Mouse (Mus musculus) hindbrain, embryonic 10.5 days (tissue): ENCODE results near the gene Klhl30. TPM values are rescaled to one million over a fixed set of nuclear protein-coding genes. Genes with fewer than 3 reads are reported as not detected.

Experiments used
- DNase-seq: peaks from one replicate; pipeline ENCODE4 v3.0.0-alpha.2; 2017; ENCODE audit warnings: low spot score
- H3K27ac ChIP-seq: fragments of 300-500 bp; sonication (generic); 2 replicates; pipeline ENCODE4 v1.5.1; 2016; ENCODE audit warnings: mild to moderate bottlenecking, moderate library complexity
- H3K27me3 ChIP-seq: fragments of 300-500 bp; sonication (generic); 2 replicates; pipeline ENCODE4 v1.6.1; 2016; ENCODE audit warnings: mild to moderate bottlenecking; ENCODE audit not compliant: poor library complexity, insufficient read depth, severe bottlenecking
- H3K36me3 ChIP-seq: fragments of 300-500 bp; sonication (generic); 2 replicates; pipeline ENCODE4 v1.6.1; 2016; ENCODE audit warnings: mild to moderate bottlenecking, moderate library complexity
- H3K4me1 ChIP-seq: fragments of 300-500 bp; sonication (generic); replicated peaks from 2 replicates; pipeline ENCODE4 v1.6.1; 2016; ENCODE audit warnings: mild to moderate bottlenecking
- H3K4me3 ChIP-seq: fragments of 300-500 bp; sonication (generic); 2 replicates; pipeline ENCODE4 v1.5.1; 2016; ENCODE audit warnings: mild to moderate bottlenecking, moderate library complexity
- H3K9me3 ChIP-seq: fragments of 300-500 bp; sonication (generic); 2 replicates; pipeline ENCODE4 v1.6.1; 2016; ENCODE audit warnings: mild to moderate bottlenecking, moderate library complexity
- WGBS: fragments of 180-500 bp; shearing (Covaris S2); methylation state at CpG from one replicate; pipeline ENCODE4 v1.1.7; 2016; 5-methylcytosine and 5-hydroxymethylcytosine counted together
- polyA plus RNA-seq: library from polyadenylated mRNA; unstranded; fragments of >200 nt; fragmentation: Nextera tagmentation; extraction: Ambion mirVana; gene quantifications from 2 replicates; pipeline ENCODE4 v1.2.1, GENCODE M21; 2016

Klhl30 gene
- polyA plus RNA-seq, 1 experiment from 2014 or later, result 0.35 TPM

DNA sequence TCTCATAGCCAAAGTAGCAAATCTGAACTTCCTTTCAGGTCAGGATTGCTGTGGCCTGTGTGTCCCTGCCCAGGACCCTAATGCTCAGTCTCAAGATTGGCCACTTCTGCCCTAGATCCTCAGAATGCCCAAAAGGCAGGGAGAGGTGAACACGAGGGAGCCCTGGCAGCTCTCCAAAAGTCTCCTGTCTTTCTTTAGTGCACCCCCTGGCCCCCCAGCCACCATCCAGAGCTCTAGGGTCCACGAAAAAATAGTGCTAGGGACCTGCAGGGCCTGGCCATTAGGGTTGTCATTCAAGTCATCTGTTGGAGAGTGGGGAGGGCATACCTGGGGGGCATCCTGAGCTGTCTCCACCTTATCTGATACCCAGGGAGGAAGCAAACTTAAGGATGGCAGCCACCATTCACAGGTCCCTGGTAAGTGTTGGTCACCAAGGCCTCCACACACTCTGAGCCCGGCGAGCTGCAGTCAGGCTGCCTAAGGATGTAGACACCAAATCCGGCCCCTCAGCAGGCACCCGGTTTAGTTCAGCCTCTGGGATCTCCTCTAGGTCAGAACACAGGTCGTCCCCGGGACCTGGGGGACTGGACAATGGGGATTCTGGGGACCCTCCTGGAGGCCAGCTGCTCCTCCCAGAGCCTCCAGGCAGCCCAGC lies 60.9 kb downstream of the Klhl30 start:
- DNase-seq, result no peak
- WGBS, result 61% methylated on average over 8 of the region's 8 CpGs
- peak overlapping the region; percentile 96 for H3K27ac ChIP-seq
- peaks cover 6% of the 10 kb centered on the region for H3K27me3 ChIP-seq
- H3K9me3 ChIP-seq, result no peaks in the 10 kb centered on the region
- H3K4me1 ChIP-seq, result peaks cover 62% of the 10 kb centered on the region
- peak overlapping the region; percentile 78 for H3K4me3 ChIP-seq
- H3K36me3 ChIP-seq, result peaks cover 19% of the 10 kb centered on the region

Other genes starting within 250 kb of the Klhl30 start
- gene Rbm44, start 205.9 kb upstream of the Klhl30 start, polyA plus RNA-seq, result 0.57 and 0.58 TPM in 2 replicates
- gene Ramp1, start 171.2 kb upstream of the Klhl30 start, polyA plus RNA-seq, result 0.51 and 0.81 TPM in 2 replicates
- 86.2 and 87.1 TPM in 2 replicates for gene Ube2f, start 100.7 kb upstream of the Klhl30 start, polyA plus RNA-seq
- gene Scly, start 52.7 kb upstream of the Klhl30 start, polyA plus RNA-seq, result 17.9 and 19.1 TPM in 2 replicates
- 0.05 TPM in 1 of 2 replicates, not detected in the other for gene Espnl, start 28.9 kb upstream of the Klhl30 start, polyA plus RNA-seq
- 0.85 and 1.7 TPM in 2 replicates for gene Erfe, start 15.4 kb downstream of the Klhl30 start, polyA plus RNA-seq
- gene Ilkap, start 47.8 kb downstream of the Klhl30 start, polyA plus RNA-seq, result 165 and 173 TPM in 2 replicates
- gene Hes6, start 63.0 kb downstream of the Klhl30 start, polyA plus RNA-seq, result 285 and 401 TPM in 2 replicates
- gene Per2, start 108.3 kb downstream of the Klhl30 start, polyA plus RNA-seq, result 1.9 and 2.4 TPM in 2 replicates
- gene Traf3ip1, start 143.6 kb downstream of the Klhl30 start, polyA plus RNA-seq, result 9.3 and 11.0 TPM in 2 replicates
- 8.9 and 10.8 TPM in 2 replicates for gene Asb1, start 189.5 kb downstream of the Klhl30 start, polyA plus RNA-seq